Mouse (Mus musculus) heart, embryonic 16.5 days (tissue): ENCODE results near the gene Hist2h2ab. TPM values are rescaled to one million over a fixed set of nuclear protein-coding genes. Genes with fewer than 3 reads are reported as not detected.
"Not testable (repeated sequence)": the region's sequence is repeated elsewhere in the genome, so short reads cannot be mapped to it uniquely, and the experiment has no call there.

ENCODE experiments used
- ATAC-seq: fragments of 200-750 bp; cut with Nextera tagmentation; replicated peaks from 2 replicates; pipeline ENCODE4 v1.8.0; 2017; ENCODE audit warnings: moderate number of reproducible peaks; ENCODE audit not compliant: insufficient read depth, low FRiP score; ENCODE audit errors: extremely low read depth
- H3K27ac ChIP-seq: fragments of 300-500 bp; sonication (generic); 2 replicates; pipeline ENCODE4 v1.5.1; 2014; ENCODE audit warnings: mild to moderate bottlenecking, low read length, control low read depth, moderate library complexity
- H3K27me3 ChIP-seq: fragments of 300-500 bp; sonication (generic); 2 replicates; pipeline ENCODE4 v1.6.1; 2014; ENCODE audit warnings: low read length, mixed read lengths; ENCODE audit not compliant: control insufficient read depth, insufficient read depth
- H3K36me3 ChIP-seq: fragments of 300-500 bp; sonication (generic); 2 replicates; pipeline ENCODE4 v1.6.1; 2014; ENCODE audit not compliant: control insufficient read depth, insufficient read depth
- H3K4me1 ChIP-seq: fragments of 300-500 bp; sonication (generic); 2 replicates; pipeline ENCODE4 v1.6.1; 2014; ENCODE audit warnings: low read length, mixed read lengths; ENCODE audit not compliant: control insufficient read depth, insufficient read depth
- H3K4me2 ChIP-seq: fragments of 300-500 bp; sonication (generic); 2 replicates; pipeline ENCODE4 v1.6.1; 2014; ENCODE audit warnings: low read depth, mild to moderate bottlenecking, control low read depth, low read length
- H3K4me3 ChIP-seq: fragments of 300-500 bp; sonication (generic); 2 replicates; pipeline ENCODE4 v1.5.1; 2014; ENCODE audit warnings: mild to moderate bottlenecking, control low read depth, low read length
- H3K9ac ChIP-seq: fragments of 300-500 bp; sonication (generic); 2 replicates; pipeline ENCODE4 v1.6.1; 2014; ENCODE audit warnings: low read length, control low read depth
- H3K9me3 ChIP-seq: fragments of 300-500 bp; sonication (generic); replicated peaks from 2 replicates; pipeline ENCODE4 v1.6.1; 2016; ENCODE audit warnings: low read length; ENCODE audit not compliant: control insufficient read depth
- WGBS: fragments of 180-500 bp; shearing (Covaris S2); extraction: QIAGEN DNeasy Blood & Tissue Kit; methylation state at CpG from one replicate; pipeline ENCODE4 v1.1.7; 2014; 5-methylcytosine and 5-hydroxymethylcytosine counted together
- polyA plus RNA-seq: library from polyadenylated mRNA; unstranded; fragments of >200 nt; fragmentation: Nextera tagmentation; extraction: Ambion mirVana; gene quantifications from 2 replicates; pipeline ENCODE4 v1.2.1, GENCODE M21; 2015

Gene Hist2h2ab
- polyA plus RNA-seq: not detected in 2 replicates

GRCm38 (mm10) chr3:96219661-96220130 lies at the start of gene Hist2h2ab, which contains the start of gene Bola1:
Gene Hist2h2ab, plus strand, starts transcription at chr3:96219865.
Gene Bola1, minus strand, starts transcription at chr3:96219709.
- Histone ChIP-seq H3K4me3 (peak within 1 kb of the TSS; percentile 77), H3K4me2 (peak within 1 kb of the TSS; percentile 91), H3K27me3 (no peaks in the 10 kb centered on the region), H3K27ac (peak within 1 kb of the TSS; percentile 100), H3K36me3 (no peaks in the 10 kb centered on the region), H3K9ac (peak within 1 kb of the TSS; percentile 94), H3K4me1 (peaks cover 26% of the 10 kb centered on the region), H3K9me3 (no peaks in the 10 kb centered on the region)
- peak; percentile 79 for ATAC-seq
- under 1% methylated on average over 36 of the region's 37 CpGs for WGBS

GRCm38 (mm10) chr3:96170276-96170675 lies 49.4 kb upstream of the Hist2h2ab start:
- ATAC-seq: no peak
- 80% methylated on average over 4 of the region's 4 CpGs for WGBS
- H3K4me2 ChIP-seq: no peak overlapping the region
- H3K27me3 ChIP-seq: no peaks in the 10 kb centered on the region
- no peak overlapping the region for H3K27ac ChIP-seq
- peaks cover 13% of the 10 kb centered on the region for H3K36me3 ChIP-seq
- H3K9ac ChIP-seq: no peak overlapping the region
- no peaks in the 10 kb centered on the region for H3K9me3 ChIP-seq
- H3K4me3 ChIP-seq: no peak overlapping the region
- H3K4me1 ChIP-seq: peaks cover 20% of the 10 kb centered on the region

- no peak for ATAC-seq
Observed at GRCm38 (mm10) chr3:96170976-96171545, 48.6 kb upstream of the Hist2h2ab start.

GRCm38 (mm10) chr3:96171583-96172196 lies 48.0 kb upstream of the Hist2h2ab start:
- Histone ChIP-seq H3K4me2 (peak overlapping the region; percentile 74), H3K36me3 (peaks cover 24% of the 10 kb centered on the region), H3K27ac (peak overlapping the region; percentile 97), H3K4me3 (peak overlapping the region; percentile 77), H3K9me3 (no peaks in the 10 kb centered on the region), H3K4me1 (peaks cover 20% of the 10 kb centered on the region), H3K27me3 (no peaks in the 10 kb centered on the region), H3K9ac (peak overlapping the region; percentile 84)
- WGBS: 15% methylated on average over 18 of the region's 18 CpGs
- ATAC-seq: no peak

More at GRCm38 (mm10) chr3:96170976-96171545, 48.6 kb upstream of the Hist2h2ab start:
- H3K4me1 ChIP-seq: peaks cover 20% of the 10 kb centered on the region
- peaks cover 18% of the 10 kb centered on the region for H3K36me3 ChIP-seq
- H3K27me3 ChIP-seq: no peaks in the 10 kb centered on the region
- no peaks in the 10 kb centered on the region for H3K9me3 ChIP-seq
- peak overlapping the region; percentile 77 for H3K4me3 ChIP-seq
- WGBS: 46% methylated on average over 10 of the region's 10 CpGs
- H3K27ac ChIP-seq: peak overlapping the region; percentile 97
- peak overlapping the region; percentile 74 for H3K4me2 ChIP-seq
- peak overlapping the region; percentile 84 for H3K9ac ChIP-seq

DNA sequence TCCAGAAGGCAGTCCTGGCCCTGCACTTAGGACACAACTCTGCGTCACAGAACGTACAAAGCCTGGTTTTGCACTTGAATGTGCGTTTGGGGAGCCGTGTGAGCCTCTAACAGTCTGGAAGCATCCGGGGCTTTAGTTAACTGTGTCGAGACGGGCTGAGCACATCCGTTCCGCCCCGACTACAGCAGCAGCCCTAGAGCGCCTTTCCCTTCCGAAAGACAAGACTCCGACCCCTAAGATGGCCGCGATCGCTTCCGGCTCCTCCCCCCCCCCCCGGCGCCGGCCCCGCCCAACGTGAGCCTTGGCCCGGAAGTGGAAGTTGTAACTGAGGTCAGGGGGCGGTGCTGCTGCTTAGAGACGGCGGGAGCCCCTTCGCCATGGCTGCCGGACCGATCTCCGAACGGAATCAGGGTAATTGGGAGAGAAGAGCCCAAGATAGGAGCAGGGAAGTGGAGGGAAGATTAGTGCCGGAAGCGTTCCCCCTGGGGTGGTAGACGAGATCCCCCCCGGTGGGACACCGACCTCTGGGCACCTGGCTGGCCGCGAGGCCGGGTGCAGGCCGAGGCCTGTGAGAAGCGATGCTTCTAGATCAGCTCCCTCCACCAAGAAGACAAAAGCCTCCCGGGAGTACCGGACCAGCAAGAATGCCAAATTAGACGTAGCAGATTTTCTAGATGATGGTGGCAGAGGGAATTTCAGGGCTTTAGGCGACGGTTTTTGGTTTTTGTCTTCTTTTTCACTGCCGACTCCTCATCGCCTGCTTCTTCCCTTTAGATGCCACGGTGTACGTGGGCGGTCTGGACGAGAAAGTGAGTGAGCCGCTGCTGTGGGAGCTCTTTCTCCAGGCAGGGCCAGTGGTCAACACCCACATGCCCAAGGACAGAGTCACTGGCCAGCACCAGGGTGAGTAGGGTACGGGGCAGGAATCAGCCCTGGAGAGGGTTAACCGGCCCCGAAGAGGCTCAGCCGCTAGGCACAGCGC lies 47.2 kb upstream of the Hist2h2ab start, which contains the start of gene Sf3b4:
Gene Sf3b4, plus strand, starts transcription at position 136 of the 982 bp plus-strand sequence.
- peak within 1 kb of the TSS; percentile 89 for H3K4me2 ChIP-seq
- peak within 1 kb of the TSS; percentile 97 for H3K27ac ChIP-seq
- H3K9me3 ChIP-seq: no peaks in the 10 kb centered on the region
- H3K4me3 ChIP-seq: peak within 1 kb of the TSS; percentile 77
- H3K4me1 ChIP-seq: peaks cover 20% of the 10 kb centered on the region
- ATAC-seq: peak; percentile 87
- peak within 1 kb of the TSS; percentile 84 for H3K9ac ChIP-seq
- H3K36me3 ChIP-seq: peaks cover 26% of the 10 kb centered on the region
- H3K27me3 ChIP-seq: no peaks in the 10 kb centered on the region
- WGBS: under 1% methylated on average over 58 of the region's 58 CpGs

DNA sequence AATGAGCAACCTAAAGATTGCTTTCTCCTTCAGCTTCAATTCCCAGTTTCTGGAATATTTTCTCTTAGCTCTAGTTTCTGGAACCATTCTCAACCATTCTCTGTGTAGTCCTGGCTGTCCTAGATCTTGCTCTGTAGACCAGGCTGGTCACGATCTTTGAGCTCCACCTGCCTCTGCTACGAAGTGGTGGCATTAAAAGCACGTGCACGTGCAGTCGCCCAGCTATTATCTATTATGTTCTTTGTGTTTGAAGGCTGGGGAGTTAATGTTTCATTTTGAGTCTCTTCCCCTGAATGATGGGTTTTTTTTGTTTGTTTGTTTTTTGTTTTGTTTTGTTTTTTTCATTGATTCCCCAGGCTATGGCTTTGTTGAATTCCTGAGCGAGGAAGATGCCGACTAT lies 46.5 kb upstream of the Hist2h2ab start:
- WGBS: 39% methylated on average over 7 of the region's 7 CpGs
- no peaks in the 10 kb centered on the region for H3K27me3 ChIP-seq
- no peak for ATAC-seq
- peak overlapping the region; percentile 89 for H3K4me2 ChIP-seq
- H3K27ac ChIP-seq: no peak overlapping the region
- H3K9me3 ChIP-seq: no peaks in the 10 kb centered on the region
- H3K4me1 ChIP-seq: peaks cover 20% of the 10 kb centered on the region
- peak overlapping the region; percentile 77 for H3K4me3 ChIP-seq
- peak overlapping the region; percentile 84 for H3K9ac ChIP-seq
- peaks cover 32% of the 10 kb centered on the region for H3K36me3 ChIP-seq

- not testable (repeated sequence) for H3K27me3 ChIP-seq, ATAC-seq, H3K27ac ChIP-seq, H3K9me3 ChIP-seq, H3K4me3 ChIP-seq, H3K9ac ChIP-seq, H3K4me2 ChIP-seq
- Histone ChIP-seq H3K4me1 (peaks cover 20% of the 10 kb centered on the region), H3K36me3 (peaks cover 38% of the 10 kb centered on the region)
- 75% methylated on average over 4 of the region's 4 CpGs for WGBS
Observed at GRCm38 (mm10) chr3:96174042-96174441, 45.6 kb upstream of the Hist2h2ab start.

DNA sequence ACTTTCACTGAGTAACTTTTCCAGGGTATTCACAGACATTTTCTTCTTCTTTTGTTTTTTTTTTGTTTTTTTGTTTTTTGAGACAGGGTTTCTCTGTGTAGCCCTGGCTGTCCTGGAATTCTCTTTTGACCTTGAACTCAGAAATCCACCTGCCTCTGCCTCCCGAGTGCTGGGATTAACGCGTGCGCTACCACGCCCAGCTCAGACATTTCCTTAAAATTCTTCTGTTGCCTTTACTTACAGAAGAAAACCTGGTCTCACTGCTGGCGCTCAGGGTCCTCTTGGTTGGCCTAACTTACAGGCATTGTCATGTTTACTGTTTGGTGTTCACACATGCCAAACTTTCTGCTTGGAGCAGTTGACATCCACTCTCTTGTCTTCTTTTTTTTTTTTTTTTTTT lies 44.4 kb upstream of the Hist2h2ab start:
- H3K9me3 ChIP-seq: no peaks in the 10 kb centered on the region
- no peak overlapping the region for H3K27ac ChIP-seq
- no peak overlapping the region for H3K4me2 ChIP-seq
- H3K4me3 ChIP-seq: no peak overlapping the region
- ATAC-seq: no peak
- WGBS: 90% methylated on average over 6 of the region's 6 CpGs
- peaks cover 39% of the 10 kb centered on the region for H3K36me3 ChIP-seq
- H3K9ac ChIP-seq: no peak overlapping the region
- H3K4me1 ChIP-seq: peaks cover 21% of the 10 kb centered on the region
- no peaks in the 10 kb centered on the region for H3K27me3 ChIP-seq
